8 mouse cellular contexts compared by ENCODE assay signal in the genomic region with DNA sequence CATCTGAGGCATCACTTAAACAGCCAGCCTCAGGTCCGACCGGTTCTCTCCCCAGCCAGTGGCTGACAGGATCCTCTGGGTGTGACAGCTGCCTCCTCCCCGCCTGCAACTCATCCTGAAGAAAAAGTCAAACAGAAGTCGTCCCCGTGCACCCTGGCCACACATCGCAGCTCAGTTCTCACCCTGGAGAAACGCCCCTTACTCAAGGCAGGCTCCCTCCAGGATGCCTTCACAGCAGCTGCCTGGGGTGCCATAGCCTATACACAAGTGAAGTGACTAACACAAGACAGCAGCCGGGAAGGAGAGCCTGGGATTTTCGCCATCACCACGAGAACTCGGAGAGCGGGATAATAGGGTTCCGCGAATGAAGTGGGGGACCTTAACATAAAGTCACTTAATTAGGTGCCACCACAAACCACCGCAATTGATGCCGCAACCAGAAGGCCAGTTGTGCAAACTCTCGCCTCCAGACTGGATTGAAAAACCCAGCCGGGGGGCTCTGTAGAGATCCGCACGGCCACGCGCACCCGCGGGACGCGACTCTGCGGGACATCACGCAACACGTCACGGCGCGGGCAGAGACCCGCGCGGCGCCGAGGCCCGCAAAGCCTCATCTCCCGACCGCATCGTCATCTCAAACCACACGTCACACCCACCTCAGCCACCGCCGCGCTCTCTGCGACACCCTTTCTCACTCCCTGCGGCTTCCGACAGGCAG. TPM values are rescaled to one million over a fixed set of nuclear protein-coding genes. Genes with fewer than 3 reads are reported as not detected.
DNase-seq lines count a peak whose midpoint lies in the region; ATAC-seq and TF ChIP-seq lines count a peak whose summit lies in the region.

No protein-coding gene starts in this region.

- WGBS in kidney, postnatal 0 days = under 1% methylated on average over 47 of the region's 48 CpGs

- 0 out of 2 replicates have a peak, but pooled peaks cover 5% of the 10 kb centered on the region for H3K36me3 ChIP-seq in kidney, postnatal 0 days (ENCODE audit: insufficient read depth, low read length)

- peak overlapping the region; percentile 86 for H3K9ac ChIP-seq in kidney, postnatal 0 days (ENCODE audit: low read depth, low read length)

- no peaks in the 10 kb centered on the region for H3K27me3 ChIP-seq in kidney, postnatal 0 days (ENCODE audit: insufficient read depth, low read length)

- H3K9me3 ChIP-seq in kidney, postnatal 0 days (replicated peaks; ENCODE audit: low read length) = no peaks in the 10 kb centered on the region

- peak; percentile 4; the same call in 1 of the 2 replicates for ATAC-seq in kidney, postnatal 0 days (replicated peaks; ENCODE audit: low FRiP score, low read depth)
- peak; percentile 33 for ATAC-seq in granulocyte monocyte progenitor cell, adult 5-6 weeks (replicated peaks; ENCODE audit: poor library complexity, severe bottlenecking)

- peak overlapping the region; percentile 77 for H3K4me2 ChIP-seq in kidney, postnatal 0 days (ENCODE audit: low read length)

- peak overlapping the region; percentile 88 for H3K4me3 ChIP-seq in kidney, postnatal 0 days (replicated peaks; ENCODE audit: low read depth, low read length)
- peak overlapping the region; percentile 76 for H3K4me3 ChIP-seq in brown adipose tissue, adult 24 weeks (ENCODE audit: insufficient read depth, low read depth, low read length)

- peak overlapping the region; percentile 51; the same call in 1 of the 2 replicates for H3K27ac ChIP-seq in kidney, postnatal 0 days
- peak overlapping the region; percentile 68 for H3K27ac ChIP-seq in brown adipose tissue, adult 24 weeks (replicated peaks; ENCODE audit: low read depth, low read length)

- peak; percentile 11 for DNase-seq in kidney, postnatal 0 days (ENCODE audit: low spot score)
- DNase-seq in kidney, postnatal 10 days = no peak
- DNase-seq in ES-CJ7 (ENCODE audit: low read depth, low spot score) (peak; percentile 48), liver (peak; percentile 45)
- DNase-seq in neural tube, embryonic 10.5 days (ENCODE audit: extremely low spot score, low spot score) = peak; percentile 13
- DNase-seq in testis, postnatal 14 days (ENCODE audit: low spot score) = no peak

- TF ChIP-seq CTCF in kidney, postnatal 0 days (IDR thresholded peaks at IDR 0.05; ENCODE audit: low read depth) = no peak

- peaks cover 7% of the 10 kb centered on the region; the same call in 1 of the 2 replicates for H3K4me1 ChIP-seq in kidney, postnatal 0 days (replicated peaks; ENCODE audit: insufficient read depth, low read length)
- H3K4me1 ChIP-seq in brown adipose tissue, adult 24 weeks (ENCODE audit: control insufficient read depth, insufficient read depth, insufficient read length, low read length) = peaks cover 2% of the 10 kb centered on the region; the same call in 1 of the 2 replicates

RNA-seq across cellular contexts. Expression of a gene that starts 0.5 kb away (rescaled TPM):
- 15.0 and 17.9 TPM in 2 replicates for polyA plus RNA-seq in kidney, postnatal 0 days (2015; fragmentation: Nextera tagmentation; extraction: Ambion mirVana)
- polyA plus RNA-seq in brown adipose tissue, adult 24 weeks (2012; ENCODE audit: insufficient read depth, insufficient read length, missing spikeins) = 8.5 and 13.2 TPM in 2 replicates
- 13.2 and 23.1 TPM in 2 replicates for total RNA-seq in granulocyte monocyte progenitor cell, adult 5-6 weeks (2014; fragmentation: Nextera tagmentation)
- 18.9 and 19.4 TPM in 2 replicates for total RNA-seq in granulocyte monocyte progenitor cell, adult 5-6 weeks (2017)

RNA-seq across cellular contexts. Expression of a gene that starts 30.2 kb away (rescaled TPM):
- 1.2 TPM in 2 replicates for polyA plus RNA-seq in kidney, postnatal 0 days (2015; fragmentation: Nextera tagmentation; extraction: Ambion mirVana)
- polyA plus RNA-seq in brown adipose tissue, adult 24 weeks (2012; ENCODE audit: insufficient read depth, insufficient read length, missing spikeins) = not detected in 2 replicates
- not detected in 2 replicates for total RNA-seq in granulocyte monocyte progenitor cell, adult 5-6 weeks (2014; fragmentation: Nextera tagmentation)
- not detected in 2 replicates for total RNA-seq in granulocyte monocyte progenitor cell, adult 5-6 weeks (2017)

RNA-seq across cellular contexts. Expression of a gene that starts 30.4 kb away (rescaled TPM):
- polyA plus RNA-seq in kidney, postnatal 0 days (2015; fragmentation: Nextera tagmentation; extraction: Ambion mirVana) = 95.7 and 108 TPM in 2 replicates
- 115 and 122 TPM in 2 replicates for polyA plus RNA-seq in brown adipose tissue, adult 24 weeks (2012; ENCODE audit: insufficient read depth, insufficient read length, missing spikeins)
- 50.3 and 76.0 TPM in 2 replicates for total RNA-seq in granulocyte monocyte progenitor cell, adult 5-6 weeks (2014; fragmentation: Nextera tagmentation)
- 55.0 and 86.6 TPM in 2 replicates for total RNA-seq in granulocyte monocyte progenitor cell, adult 5-6 weeks (2017)

Comparison
In these comparisons a context has a peak if more than half of its experiments do, and no peak if none do; other contexts are left out.
1. DNase-seq: peak in kidney, postnatal 0 days (single experiment), ES-CJ7 (single experiment), liver (single experiment) and neural tube, embryonic 10.5 days (single experiment); none in kidney, postnatal 10 days (single experiment) and testis, postnatal 14 days (single experiment).